Mouse (Mus musculus) lung, postnatal 0 days (tissue): ENCODE measurements at regions not wholly inside any gene's neighbourhood (a gene's known extent, or its start where the extent isn't known, plus 50 kb on each side); places are given as distances from the start of the nearest gene placed in this dataset.

Experiments used
- CTCF ChIP-seq: IDR thresholded peaks from 2 replicates; pipeline ENCODE4 v1.5.1; 2016; ENCODE audit warnings: antibody characterized with exemption, mild to moderate bottlenecking
- EP300 ChIP-seq: IDR thresholded peaks from 2 replicates; pipeline ENCODE4 v1.6.1; 2016; ENCODE audit warnings: antibody characterized with exemption, mild to moderate bottlenecking, control low read depth

DNA sequence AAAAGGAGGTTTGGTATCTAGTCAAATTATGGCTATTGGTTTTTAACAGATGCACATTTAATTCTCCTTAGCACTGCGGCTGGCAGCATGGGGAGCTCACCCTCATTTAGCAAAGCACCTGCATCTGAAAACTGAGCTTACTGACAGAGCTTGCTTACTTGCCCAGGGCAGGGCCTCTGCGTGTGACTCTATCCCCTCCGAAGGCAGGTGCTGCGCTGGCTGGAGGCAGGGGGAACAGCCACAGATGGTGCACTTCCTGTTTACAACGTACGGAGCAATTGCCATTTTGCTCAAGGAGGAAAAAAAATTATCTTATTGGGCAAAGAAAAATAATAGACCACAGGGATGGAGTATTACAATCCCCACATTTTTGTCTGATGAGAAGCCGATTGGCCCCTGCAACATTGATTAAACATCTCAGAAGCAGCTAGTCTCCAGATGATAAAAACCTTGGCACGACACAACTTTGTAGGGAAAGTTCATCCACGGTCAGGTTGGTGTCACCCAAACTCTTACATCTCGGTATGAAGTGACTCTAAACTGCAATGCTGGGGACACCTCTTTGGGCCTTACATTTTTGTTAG is 92.5 kb downstream of the Cops8 start:
- TF ChIP-seq CTCF (no peak), EP300 (no peak)
